Mouse (Mus musculus) stomach, postnatal 0 days (tissue): ENCODE data around the gene Tcirg1. TPM values are rescaled to one million over a fixed set of nuclear protein-coding genes. Genes with fewer than 3 reads are reported as not detected.

ENCODE experiments used
- ATAC-seq: fragments of 200-750 bp; cut with Nextera tagmentation; 2 replicates; pipeline ENCODE4 v1.8.0; 2017; ENCODE audit not compliant: low FRiP score, low TSS enrichment
- DNase-seq: peaks from one replicate; pipeline ENCODE4 v3.0.0-alpha.2; 2016; ENCODE audit warnings: low spot score
- H3K27ac ChIP-seq: fragments of 300-500 bp; sonication (generic); replicated peaks from 2 replicates; pipeline ENCODE4 v1.5.1; 2014; ENCODE audit warnings: mild to moderate bottlenecking, control low read depth
- H3K27me3 ChIP-seq: fragments of 300-500 bp; sonication (generic); 2 replicates; pipeline ENCODE4 v1.6.1; 2014; ENCODE audit warnings: low read length; ENCODE audit not compliant: control insufficient read depth, insufficient read depth
- H3K36me3 ChIP-seq: fragments of 300-500 bp; sonication (generic); 2 replicates; pipeline ENCODE4 v1.6.1; 2014; ENCODE audit warnings: low read length, mixed read lengths; ENCODE audit not compliant: control insufficient read depth, insufficient read depth
- H3K4me1 ChIP-seq: fragments of 300-500 bp; sonication (generic); replicated peaks from 2 replicates; pipeline ENCODE4 v1.6.1; 2014; ENCODE audit warnings: antibody characterized with exemption; ENCODE audit not compliant: control insufficient read depth, insufficient read depth
- H3K4me2 ChIP-seq: fragments of 300-500 bp; sonication (generic); replicated peaks from 2 replicates; pipeline ENCODE4 v1.6.1; 2014; ENCODE audit warnings: low read depth, mild to moderate bottlenecking, control low read depth, moderate library complexity
- H3K4me3 ChIP-seq: fragments of 300-500 bp; sonication (generic); 2 replicates; pipeline ENCODE4 v1.5.1; 2014; ENCODE audit warnings: low read depth, low read length, control low read depth
- H3K9ac ChIP-seq: fragments of 300-500 bp; sonication (generic); 2 replicates; pipeline ENCODE4 v1.6.1; 2014; ENCODE audit warnings: mild to moderate bottlenecking, low read length, control low read depth, mixed read lengths
- H3K9me3 ChIP-seq: fragments of 300-500 bp; sonication (generic); 2 replicates; pipeline ENCODE4 v1.6.1; 2016; ENCODE audit warnings: low read length; ENCODE audit not compliant: control insufficient read depth
- CTCF ChIP-seq: IDR thresholded peaks from 2 replicates; pipeline ENCODE4 v1.5.1; 2016; ENCODE audit warnings: antibody characterized with exemption, low read depth, mild to moderate bottlenecking, moderate library complexity
- EP300 ChIP-seq: optimal IDR thresholded peaks from 2 replicates; pipeline ENCODE3; 2016; ENCODE audit warnings: antibody characterized with exemption
- WGBS: fragments of 180-500 bp; shearing (Covaris S2); extraction: QIAGEN DNeasy Blood & Tissue Kit; methylation state at CpG from one replicate; pipeline ENCODE4 v1.1.7; 2014; 5-methylcytosine and 5-hydroxymethylcytosine counted together
- polyA plus RNA-seq: library from polyadenylated mRNA; unstranded; fragments of >200 nt; fragmentation: Nextera tagmentation; extraction: Ambion mirVana; gene quantifications from 2 replicates; pipeline ENCODE4 v1.2.1, GENCODE M21; 2015

Gene Tcirg1
- polyA plus RNA-seq, 1 experiment from 2014 or later: 17.4 TPM

GRCm38 (mm10) chr19:3850847-3851469 lies 56.0 kb downstream of the Tcirg1 start:
- ATAC-seq (peak; percentile 26), DNase-seq (peak; percentile 72)
- H3K9me3 ChIP-seq: no peaks in the 10 kb centered on the region
- WGBS: 4% methylated on average over 19 of the region's 19 CpGs
- H3K4me2 ChIP-seq: peak overlapping the region; percentile 91
- TF ChIP-seq CTCF: no peak
- no peak for TF ChIP-seq EP300
- H3K4me3 ChIP-seq: peak overlapping the region; percentile 82
- peak overlapping the region; percentile 61 for H3K9ac ChIP-seq
- H3K4me1 ChIP-seq: peaks cover 8% of the 10 kb centered on the region
- no peaks in the 10 kb centered on the region for H3K36me3 ChIP-seq
- H3K27me3 ChIP-seq: no peaks in the 10 kb centered on the region
- peak overlapping the region; percentile 99 for H3K27ac ChIP-seq

DNA sequence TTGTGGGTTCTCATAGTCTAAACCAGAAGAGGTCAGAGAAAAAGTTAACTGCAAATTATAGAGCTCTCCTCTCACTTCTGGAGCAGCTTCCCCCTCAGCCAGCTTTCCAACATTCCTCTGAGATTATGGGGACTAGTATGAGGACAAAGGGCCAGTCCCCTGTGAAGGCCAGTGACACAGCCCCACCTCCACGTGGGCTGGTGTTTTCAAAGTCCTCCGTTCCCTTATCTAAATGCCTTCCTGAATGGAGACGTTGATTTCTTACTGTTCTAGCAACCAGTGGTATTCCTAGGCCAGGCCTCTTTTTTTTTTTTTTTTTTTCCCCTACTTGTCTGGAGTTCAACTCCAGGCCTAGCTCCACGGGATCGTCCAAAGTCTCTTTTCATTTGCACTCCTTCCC lies 56.9 kb downstream of the Tcirg1 start:
- H3K27ac ChIP-seq: peak overlapping the region; percentile 99
- H3K4me3 ChIP-seq: no peak overlapping the region
- peak; percentile 7; the same call in 1 of the 2 replicates for ATAC-seq

GRCm38 (mm10) chr19:3849251-3849650 lies 57.7 kb downstream of the Tcirg1 start:
- H3K4me1 ChIP-seq: peaks cover 6% of the 10 kb centered on the region
- WGBS: 77% methylated on average over 2 of the region's 2 CpGs
- no peaks in the 10 kb centered on the region for H3K27me3 ChIP-seq
- H3K9me3 ChIP-seq: no peaks in the 10 kb centered on the region
- H3K4me3 ChIP-seq: no peak overlapping the region
- H3K36me3 ChIP-seq: no peaks in the 10 kb centered on the region
- peak overlapping the region; percentile 99 for H3K27ac ChIP-seq
- ATAC-seq (no peak), DNase-seq (no peak)
- no peak for TF ChIP-seq EP300
- TF ChIP-seq CTCF: no peak
- no peak overlapping the region; the same call in 1 of the 2 replicates for H3K9ac ChIP-seq
- no peak overlapping the region for H3K4me2 ChIP-seq

More for the DNA sequence above, 56.9 kb downstream of the Tcirg1 start:
- 36% methylated on average over 5 of the region's 5 CpGs for WGBS
- peak; percentile 70 for DNase-seq
- TF ChIP-seq EP300 (no peak), CTCF (no peak)
- H3K36me3 ChIP-seq: no peaks in the 10 kb centered on the region
- H3K4me1 ChIP-seq: peaks cover 6% of the 10 kb centered on the region
- no peaks in the 10 kb centered on the region for H3K27me3 ChIP-seq
- H3K4me2 ChIP-seq: no peak overlapping the region
- H3K9ac ChIP-seq: no peak overlapping the region
- H3K9me3 ChIP-seq: no peaks in the 10 kb centered on the region

GRCm38 (mm10) chr19:3848207-3848808 lies 58.6 kb downstream of the Tcirg1 start:
- H3K36me3 ChIP-seq: no peaks in the 10 kb centered on the region
- no peaks in the 10 kb centered on the region for H3K27me3 ChIP-seq
- WGBS: 59% methylated on average over 7 of the region's 7 CpGs
- H3K27ac ChIP-seq: peak overlapping the region; percentile 40; the same call in 1 of the 2 replicates
- no peak overlapping the region for H3K4me3 ChIP-seq
- H3K4me1 ChIP-seq: peaks cover 6% of the 10 kb centered on the region
- H3K4me2 ChIP-seq: no peak overlapping the region
- DNase-seq: no peak
- no peaks in the 10 kb centered on the region for H3K9me3 ChIP-seq
- no peak for ATAC-seq
- TF ChIP-seq EP300: no peak
- TF ChIP-seq CTCF: no peak
- no peak overlapping the region for H3K9ac ChIP-seq

- Histone ChIP-seq H3K27me3 (no peaks in the 10 kb centered on the region), H3K27ac (no peak overlapping the region), H3K4me3 (no peak overlapping the region), H3K9ac (no peak overlapping the region), H3K9me3 (no peaks in the 10 kb centered on the region), H3K36me3 (no peaks in the 10 kb centered on the region), H3K4me2 (no peak overlapping the region), H3K4me1 (peaks cover 6% of the 10 kb centered on the region)
- WGBS: 74% methylated on average over 5 of the region's 5 CpGs
- DNase-seq: no peak
- ATAC-seq: no peak
- TF ChIP-seq EP300: no peak
- TF ChIP-seq CTCF: no peak
Observed at GRCm38 (mm10) chr19:3847711-3848110, 59.2 kb downstream of the Tcirg1 start.
